Mouse (Mus musculus) embryonic facial prominence, embryonic 14.5 days (tissue): ENCODE measurements around the gene Morc3. TPM values are rescaled to one million over a fixed set of nuclear protein-coding genes. Genes with fewer than 3 reads are reported as not detected.

ENCODE experiments used
- ATAC-seq: fragments of 200-750 bp; cut with Nextera tagmentation; 2 replicates; pipeline ENCODE4 v1.8.0; 2017; ENCODE audit warnings: low read depth, moderate number of reproducible peaks, moderate TSS enrichment
- DNase-seq: peaks from one replicate; pipeline ENCODE4 v3.0.0-alpha.2; 2015; ENCODE audit warnings: low spot score
- H3K27ac ChIP-seq: fragments of 300-500 bp; sonication (generic); replicated peaks from 2 replicates; pipeline ENCODE4 v1.5.1; 2014; ENCODE audit warnings: low read depth, mild to moderate bottlenecking, low read length, moderate library complexity
- H3K27me3 ChIP-seq: fragments of 300-500 bp; sonication (generic); replicated peaks from 2 replicates; pipeline ENCODE4 v1.6.1; 2014; ENCODE audit warnings: low read length; ENCODE audit not compliant: control insufficient read depth, insufficient read depth
- H3K36me3 ChIP-seq: fragments of 300-500 bp; sonication (generic); 2 replicates; pipeline ENCODE4 v1.6.1; 2014; ENCODE audit warnings: low read length, mixed read lengths; ENCODE audit not compliant: control insufficient read depth, insufficient read depth
- H3K4me1 ChIP-seq: fragments of 300-500 bp; sonication (generic); 2 replicates; pipeline ENCODE4 v1.6.1; 2014; ENCODE audit warnings: antibody characterized with exemption, low read length; ENCODE audit not compliant: control insufficient read depth, insufficient read depth
- H3K4me2 ChIP-seq: fragments of 300-500 bp; sonication (generic); 2 replicates; pipeline ENCODE4 v1.6.1; 2014; ENCODE audit warnings: low read depth, mild to moderate bottlenecking, low read length, moderate library complexity, mixed read lengths
- H3K4me3 ChIP-seq: fragments of 300-500 bp; sonication (generic); 2 replicates; pipeline ENCODE4 v1.5.1; 2014; ENCODE audit warnings: low read depth, mild to moderate bottlenecking, low read length
- H3K9ac ChIP-seq: fragments of 300-500 bp; sonication (generic); 2 replicates; pipeline ENCODE4 v1.6.1; 2014; ENCODE audit warnings: low read depth, mild to moderate bottlenecking, low read length, moderate library complexity, mixed read lengths
- H3K9me3 ChIP-seq: fragments of 300-500 bp; sonication (generic); 2 replicates; pipeline ENCODE4 v1.6.1; 2016; ENCODE audit warnings: low read length; ENCODE audit not compliant: control insufficient read depth
- WGBS: fragments of 180-500 bp; shearing (Covaris S2); extraction: QIAGEN DNeasy Blood & Tissue Kit; methylation state at CpG from one replicate; pipeline ENCODE4 v1.1.7; 2014; 5-methylcytosine and 5-hydroxymethylcytosine counted together
- polyA plus RNA-seq: library from polyadenylated mRNA; unstranded; fragments of >200 nt; fragmentation: Nextera tagmentation; extraction: Ambion mirVana; gene quantifications from 2 replicates; pipeline ENCODE4 v1.2.1, GENCODE M21; 2014

Gene Morc3
- polyA plus RNA-seq, 1 experiment from 2014 or later, result 32.1 TPM

DNA sequence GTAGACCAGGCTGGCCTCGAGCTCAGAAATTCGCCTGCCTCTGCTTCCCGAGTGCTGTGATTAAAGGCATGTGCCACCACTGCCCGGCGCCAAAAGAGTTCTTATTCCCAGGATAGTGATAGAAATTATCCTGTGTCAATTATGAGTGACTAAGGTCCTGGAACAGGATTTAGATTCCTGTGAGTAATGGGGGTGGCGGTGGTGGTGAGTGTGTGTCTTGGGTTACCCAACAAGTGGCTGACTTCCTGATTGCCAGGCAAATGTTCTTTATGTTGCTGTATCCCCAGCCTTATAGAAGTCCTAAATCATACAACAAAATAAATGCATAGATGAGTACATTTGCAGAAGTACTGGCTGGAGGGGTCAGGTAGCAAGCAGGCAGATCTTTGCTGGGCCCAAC is 1.6 kb downstream of the Morc3 start:
- Histone ChIP-seq H3K4me3 (peak overlapping the region; percentile 96), H3K27me3 (no peaks in the 10 kb centered on the region), H3K9ac (no peak overlapping the region), H3K4me2 (peak overlapping the region; percentile 73), H3K4me1 (peaks cover 10% of the 10 kb centered on the region), H3K36me3 (no peaks in the 10 kb centered on the region), H3K27ac (no peak overlapping the region), H3K9me3 (no peaks in the 10 kb centered on the region)
- no peak for ATAC-seq
- WGBS, result 88% methylated on average over 6 of the region's 6 CpGs
- no peak for DNase-seq

DNA sequence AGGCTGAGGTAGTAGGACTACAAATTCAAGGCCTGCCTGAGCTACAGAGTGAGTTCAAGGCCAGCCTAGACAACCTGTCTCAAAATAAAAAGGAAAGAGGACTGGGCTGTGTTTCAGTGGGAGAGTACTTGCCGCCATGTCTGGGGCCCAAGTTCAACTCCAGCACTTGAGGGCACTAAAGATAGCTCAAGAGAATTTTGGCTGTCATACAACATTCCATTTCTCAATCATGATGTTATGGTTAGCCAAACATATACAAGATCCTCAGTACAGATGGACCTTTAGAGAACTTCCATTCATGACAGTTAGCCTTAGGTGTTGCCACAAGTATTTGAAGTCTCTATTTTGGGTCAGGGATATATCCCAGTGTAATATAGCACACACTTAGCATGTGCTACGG is 2.2 kb downstream of the Morc3 start:
- Histone ChIP-seq H3K27me3 (no peaks in the 10 kb centered on the region), H3K4me2 (no peak overlapping the region), H3K9ac (no peak overlapping the region), H3K27ac (no peak overlapping the region), H3K9me3 (no peaks in the 10 kb centered on the region), H3K4me1 (peaks cover 10% of the 10 kb centered on the region), H3K36me3 (no peaks in the 10 kb centered on the region), H3K4me3 (peak overlapping the region; percentile 96; the same call in 1 of the 2 replicates)
- ATAC-seq, result no peak
- WGBS, result 89% methylated on average over 2 of the region's 2 CpGs
- no peak for DNase-seq

DNA sequence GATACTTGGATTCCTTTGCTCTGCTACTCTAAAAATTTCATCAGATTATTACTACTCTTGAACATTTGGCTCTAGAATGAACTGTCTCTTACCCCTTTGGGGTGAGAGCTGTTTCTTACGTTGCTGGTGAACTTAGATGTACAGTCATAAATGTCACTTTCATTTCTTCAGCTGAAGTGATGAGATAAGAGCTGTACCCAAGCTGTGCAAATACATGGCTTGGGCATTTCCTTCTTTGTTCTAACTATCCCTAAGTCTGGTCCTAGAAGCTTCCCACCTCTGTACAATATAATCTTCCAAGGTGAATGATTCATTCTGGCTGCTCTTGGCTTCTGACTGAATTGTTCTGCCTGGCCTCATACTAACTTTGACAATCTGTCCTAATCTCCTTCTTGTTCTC is 7.1 kb downstream of the Morc3 start:
- Histone ChIP-seq H3K4me2 (no peak overlapping the region), H3K36me3 (peaks cover 4% of the 10 kb centered on the region; the same call in 1 of the 2 replicates), H3K27ac (no peak overlapping the region), H3K27me3 (no peaks in the 10 kb centered on the region), H3K9ac (no peak overlapping the region), H3K9me3 (no peaks in the 10 kb centered on the region), H3K4me3 (no peak overlapping the region), H3K4me1 (peaks cover under 1% of the 10 kb centered on the region; the same call in 1 of the 2 replicates)
- DNase-seq, result no peak
- WGBS, result 88% methylated on average over 1 of the region's 1 CpGs
- ATAC-seq, result no peak

DNA sequence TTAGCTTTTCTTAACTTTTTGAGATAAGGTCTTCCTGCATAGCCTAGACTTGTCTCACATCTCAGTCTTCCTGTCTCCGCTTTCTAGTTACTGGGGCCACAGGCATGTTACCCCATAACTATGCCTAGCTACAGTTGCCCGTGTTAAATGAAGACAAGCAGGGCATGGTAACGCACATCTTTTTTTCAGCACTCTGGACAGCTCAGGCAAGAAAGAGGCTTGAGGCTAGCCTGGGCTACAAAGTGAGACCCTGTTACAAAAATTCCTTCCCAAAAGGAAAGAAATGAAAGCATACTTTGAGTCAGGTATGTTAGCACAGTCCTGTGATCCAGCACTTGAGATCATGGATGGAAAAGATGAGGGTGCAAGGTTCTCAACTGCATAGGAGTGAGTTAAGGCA is 18.6 kb downstream of the Morc3 start:
- DNase-seq, result no peak
- 96% methylated on average over 3 of the region's 3 CpGs for WGBS

DNA sequence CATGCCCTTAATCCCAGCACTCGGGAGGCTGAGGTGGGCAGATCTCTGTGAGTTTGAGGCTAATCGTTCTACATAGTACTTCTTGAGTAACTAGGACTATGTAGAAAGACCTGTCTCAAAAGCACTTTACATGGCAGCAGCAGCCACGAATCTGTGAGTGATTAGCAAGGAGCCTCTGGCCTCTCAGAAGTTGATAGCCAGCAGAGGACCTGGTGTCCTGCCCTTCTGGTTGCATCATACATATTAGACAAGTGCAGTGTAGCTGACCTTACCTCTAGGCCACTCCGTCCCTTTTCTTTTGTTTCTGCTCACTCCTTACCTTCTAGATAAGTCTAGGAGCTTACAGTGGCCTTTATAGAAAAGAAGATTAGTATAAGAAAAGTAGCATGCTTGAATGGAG is 28.0 kb downstream of the Morc3 start:
- 84% methylated on average over 4 of the region's 4 CpGs for WGBS
- H3K36me3 ChIP-seq, result peaks cover 82% of the 10 kb centered on the region

More for the DNA sequence above, 18.6 kb downstream of the Morc3 start:
- H3K9me3 ChIP-seq, result no peaks in the 10 kb centered on the region
- H3K4me2 ChIP-seq, result no peak overlapping the region
- no peak overlapping the region for H3K4me3 ChIP-seq
- H3K27me3 ChIP-seq, result no peaks in the 10 kb centered on the region
- no peak for ATAC-seq
- H3K9ac ChIP-seq, result no peak overlapping the region
- no peak overlapping the region for H3K27ac ChIP-seq
- peaks cover 89% of the 10 kb centered on the region for H3K36me3 ChIP-seq
- no peaks in the 10 kb centered on the region for H3K4me1 ChIP-seq

DNA sequence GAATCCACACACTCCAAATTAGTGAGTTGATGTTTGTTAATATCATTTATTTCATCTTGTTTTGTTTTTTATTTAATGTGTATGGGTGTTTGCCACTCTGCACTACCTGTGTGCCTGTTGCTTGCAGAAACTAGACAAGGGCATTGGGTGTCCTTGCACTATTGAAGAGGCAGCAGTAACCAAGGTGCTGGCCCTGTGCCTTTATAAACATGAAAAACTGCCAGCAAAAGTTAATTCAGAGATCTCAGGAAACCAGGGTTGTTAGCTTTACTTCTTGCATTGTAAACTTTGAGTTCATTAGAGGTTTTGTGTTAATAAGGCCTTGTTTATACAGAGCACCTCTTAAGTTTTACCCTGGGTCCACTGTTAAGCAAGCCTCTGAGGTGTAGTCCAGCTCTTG is 28.8 kb downstream of the Morc3 start:
- ATAC-seq, result no peak
- peaks cover 82% of the 10 kb centered on the region for H3K36me3 ChIP-seq

More for the DNA sequence above, 28.0 kb downstream of the Morc3 start:
- no peaks in the 10 kb centered on the region for H3K9me3 ChIP-seq
- ATAC-seq (no peak), DNase-seq (no peak)
- H3K4me3 ChIP-seq, result no peak overlapping the region
- H3K9ac ChIP-seq, result no peak overlapping the region
- H3K4me2 ChIP-seq, result no peak overlapping the region
- H3K27me3 ChIP-seq, result no peaks in the 10 kb centered on the region
- no peaks in the 10 kb centered on the region for H3K4me1 ChIP-seq
- H3K27ac ChIP-seq, result no peak overlapping the region

DNA sequence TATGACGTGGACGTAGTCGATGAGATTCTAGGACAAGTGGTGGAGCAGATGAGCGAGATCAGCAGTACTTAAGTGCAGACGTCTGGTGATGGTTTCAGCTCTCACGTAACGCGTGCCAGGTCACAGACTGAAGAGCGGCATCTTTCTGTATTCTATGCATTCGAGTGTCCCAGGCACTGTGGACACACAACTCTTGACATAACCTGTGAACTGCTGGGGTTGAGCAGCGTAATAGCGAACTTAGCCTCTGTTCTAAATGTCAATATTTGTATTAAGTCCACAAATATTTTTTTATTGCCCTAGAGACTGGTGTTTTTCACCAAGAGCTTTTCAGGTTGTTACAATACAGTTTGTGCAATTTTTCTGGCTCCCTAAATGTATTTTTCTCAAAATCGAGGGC is 42.9 kb downstream of the Morc3 start:
- Histone ChIP-seq H3K36me3 (peaks cover 76% of the 10 kb centered on the region), H3K9me3 (no peaks in the 10 kb centered on the region), H3K9ac (no peak overlapping the region), H3K27ac (no peak overlapping the region), H3K4me1 (no peaks in the 10 kb centered on the region), H3K4me3 (no peak overlapping the region), H3K4me2 (no peak overlapping the region), H3K27me3 (no peaks in the 10 kb centered on the region)
- ATAC-seq (no peak), DNase-seq (no peak)
- 89% methylated on average over 13 of the region's 13 CpGs for WGBS

More for the DNA sequence above, 28.8 kb downstream of the Morc3 start:
- Histone ChIP-seq H3K4me2 (no peak overlapping the region), H3K4me3 (no peak overlapping the region), H3K27ac (no peak overlapping the region), H3K9me3 (no peaks in the 10 kb centered on the region), H3K27me3 (no peaks in the 10 kb centered on the region), H3K4me1 (no peaks in the 10 kb centered on the region), H3K9ac (no peak overlapping the region)
- DNase-seq, result no peak

DNA sequence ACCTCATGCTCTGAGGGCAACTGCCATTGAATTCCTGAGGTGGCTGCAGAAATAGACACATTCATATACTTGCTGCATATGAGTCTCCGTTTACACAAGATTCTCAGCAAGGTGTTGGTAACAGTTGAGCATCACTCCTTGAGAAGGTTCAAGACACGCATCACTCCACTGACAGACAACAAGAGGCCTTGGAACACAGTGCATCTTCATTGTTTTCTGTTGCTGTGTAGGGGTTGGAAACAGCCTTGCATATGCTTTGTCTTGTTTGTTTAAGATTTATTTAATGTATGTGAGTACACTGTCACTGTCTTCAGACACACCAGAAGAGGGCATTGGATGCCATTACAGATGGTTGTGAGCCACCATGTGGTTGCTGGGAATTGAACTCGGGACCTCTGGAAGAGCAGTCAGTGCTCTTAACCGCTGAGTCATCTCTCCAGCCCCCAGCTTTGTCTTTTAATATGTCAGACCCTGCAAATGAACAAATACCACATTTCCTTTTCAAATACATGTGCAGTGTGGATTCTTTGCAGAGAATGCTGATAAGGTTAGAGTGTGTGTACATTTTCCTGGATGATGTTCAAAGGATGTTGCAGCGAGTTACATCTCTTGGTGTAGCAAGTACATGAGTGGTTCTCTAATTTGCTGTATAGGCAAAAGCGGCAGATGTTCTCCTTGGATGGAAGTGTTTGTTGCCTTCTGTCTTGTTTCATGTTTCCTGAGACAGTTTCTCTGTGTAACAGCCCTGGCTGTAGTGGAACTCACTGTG is 45.9 kb downstream of the Morc3 start:
- 89% methylated on average over 6 of the region's 6 CpGs for WGBS
- Histone ChIP-seq H3K9ac (no peak overlapping the region), H3K27me3 (no peaks in the 10 kb centered on the region), H3K9me3 (no peaks in the 10 kb centered on the region), H3K4me1 (no peaks in the 10 kb centered on the region), H3K4me3 (no peak overlapping the region), H3K4me2 (no peak overlapping the region), H3K36me3 (peaks cover 47% of the 10 kb centered on the region), H3K27ac (no peak overlapping the region)
- no peak for ATAC-seq
- no peak for DNase-seq
